Mouse (Mus musculus) G1E (cell line): ENCODE data around the gene Stk32c.

Experiments used
- CTCF ChIP-seq: IDR thresholded peaks from 2 replicates; pipeline ENCODE4 v1.5.1; 2012; ENCODE audit warnings: low read depth, low read length, inconsistent platforms, mixed read lengths
- GATA1 ChIP-seq: IDR thresholded peaks from 2 replicates; pipeline ENCODE4 v1.6.1; 2012; ENCODE audit warnings: borderline replicate concordance, low read length, inconsistent platforms, mixed read lengths

GRCm38 (mm10) chr7:139080714-139081113, 132.4 kb downstream of the Stk32c start:
- no peak for TF ChIP-seq CTCF
- TF ChIP-seq GATA1 = no peak
